8 mouse cellular contexts compared by ENCODE assay signal in genomic region chr13:48655637-48656036, GRCm38 (mm10). TPM values are rescaled to one million over a fixed set of nuclear protein-coding genes. Genes with fewer than 3 reads are reported as not detected.
DNase-seq lines count a peak whose midpoint lies in the region; ATAC-seq and TF ChIP-seq lines count a peak whose summit lies in the region.

No protein-coding gene starts in this region.

- H3K4me1 ChIP-seq in heart, adult 2 months (ENCODE audit: control insufficient read depth, insufficient read depth, low read length), result peaks cover 3% of the 10 kb centered on the region
- H3K4me1 ChIP-seq in limb, embryonic 13.5 days, result peaks cover 27% of the 10 kb centered on the region
- H3K4me1 ChIP-seq in neural tube, embryonic 12.5 days, result peaks cover 9% of the 10 kb centered on the region; the same call in 1 of the 2 replicates

- intact Hi-C loops in heart, adult 2 months (cut with DNase I), result loop anchor here (2.0 to 5.0 kb wide), 2 partner anchors 77 to 515 kb away; no protein-coding TSS in a partner anchor

- TF ChIP-seq POLR2A in heart, adult 2 months (IDR thresholded peaks at IDR 0.05; ENCODE audit: insufficient read depth, low read depth, low read length), result no peak

- H3K27me3 ChIP-seq in heart, adult 2 months (ENCODE audit: control insufficient read depth, insufficient read depth, low read length), result peaks cover 20% of the 10 kb centered on the region
- peaks cover 86% of the 10 kb centered on the region for H3K27me3 ChIP-seq in limb, embryonic 13.5 days
- H3K27me3 ChIP-seq in neural tube, embryonic 12.5 days (replicated peaks), result peaks cover 80% of the 10 kb centered on the region

- DNase-seq in 3134 (ENCODE audit: extremely low read depth, insufficient read length, low spot score), result peak; percentile 31
- peak; percentile 60 for DNase-seq in MEL-GATA-1-ER (ENCODE audit: extremely low read depth, low read depth)
- DNase-seq in cerebellum, postnatal 14 days, result peak; percentile 75 to 82
- DNase-seq in heart, adult 2 months, result peak; percentile 43 to 44
- DNase-seq in kidney, adult 8-10 months, result peak; percentile 28 to 54
- no peak for DNase-seq in natural killer cell, adult 2 months (ENCODE audit: low spot score in 2 of 2)

- H3K9ac ChIP-seq in heart, adult 2 months (ENCODE audit: low read depth, low read length), result no peak overlapping the region
- no peak overlapping the region for H3K9ac ChIP-seq in limb, embryonic 13.5 days
- H3K9ac ChIP-seq in neural tube, embryonic 12.5 days, result no peak overlapping the region

- H3K9me3 ChIP-seq in limb, embryonic 13.5 days, result no peaks in the 10 kb centered on the region
- H3K9me3 ChIP-seq in neural tube, embryonic 12.5 days, result no peaks in the 10 kb centered on the region

- 0 out of 2 replicates have a peak overlapping the region, but pooled peaks have one; percentile 7 for H3K4me2 ChIP-seq in limb, embryonic 13.5 days (replicated peaks)
- H3K4me2 ChIP-seq in neural tube, embryonic 12.5 days (replicated peaks), result 0 out of 2 replicates have a peak overlapping the region, but pooled peaks have one; percentile 30

- no peak overlapping the region for H3K4me3 ChIP-seq in heart, adult 2 months
- H3K4me3 ChIP-seq in limb, embryonic 13.5 days, result no peak overlapping the region
- H3K4me3 ChIP-seq in neural tube, embryonic 12.5 days, result no peak overlapping the region

- ATAC-seq in limb, embryonic 13.5 days (ENCODE audit: low FRiP score, low read depth), result 0 out of 2 replicates have a peak, but pooled peaks have one; percentile 34
- peak; percentile 49; the same call in 1 of the 2 replicates for ATAC-seq in neural tube, embryonic 12.5 days (ENCODE audit: low FRiP score, low read depth)

- H3K36me3 ChIP-seq in heart, adult 2 months (ENCODE audit: control insufficient read depth, insufficient read depth, low read length), result no peaks in the 10 kb centered on the region
- no peaks in the 10 kb centered on the region for H3K36me3 ChIP-seq in limb, embryonic 13.5 days
- no peaks in the 10 kb centered on the region for H3K36me3 ChIP-seq in neural tube, embryonic 12.5 days

- no peak overlapping the region for H3K27ac ChIP-seq in heart, adult 2 months
- H3K27ac ChIP-seq in limb, embryonic 13.5 days, result no peak overlapping the region
- H3K27ac ChIP-seq in neural tube, embryonic 12.5 days, result no peak overlapping the region

- WGBS in heart, adult 2 months, result 2% methylated on average over 8 of the region's 8 CpGs
- under 1% methylated on average over 8 of the region's 8 CpGs for WGBS in limb, embryonic 13.5 days
- WGBS in neural tube, embryonic 12.5 days, result 2% methylated on average over 8 of the region's 8 CpGs

- TF ChIP-seq CTCF in heart, adult 2 months (IDR thresholded peaks at IDR 0.05), result peak; percentile 84

- TF ChIP-seq EP300 in heart, adult 2 months (IDR thresholded peaks at IDR 0.05; ENCODE audit: insufficient read depth, low read depth, low read length), result no peak

- no peaks in the 10 kb centered on the region for H3K79me2 ChIP-seq in heart, adult 2 months (replicated peaks; ENCODE audit: control insufficient read depth, insufficient read depth, low read length)

RNA-seq across cellular contexts. Expression of gene Barx1, which starts 7.2 kb away (rescaled TPM):
- total RNA-seq in heart, adult 2 months (2021), result not detected
- 0.14 TPM in 1 of 2 replicates, not detected in the other for polyA plus RNA-seq in heart, adult 2 months (2012; rRNA removed)
- 2.7 and 2.9 TPM in 2 replicates for polyA plus RNA-seq in limb, embryonic 13.5 days (2015; fragmentation: Nextera tagmentation; extraction: Ambion mirVana)
- polyA plus RNA-seq in neural tube, embryonic 12.5 days (2016; fragmentation: Nextera tagmentation; extraction: Ambion mirVana), result 0.14 TPM in 1 of 2 replicates, not detected in the other

RNA-seq across cellular contexts. Expression of gene Ptpdc1, which starts 30.2 kb away (rescaled TPM):
- 1 to 10 TPM; 4.6 to 5.6 TPM for total RNA-seq in heart, adult 2 months (2021)
- polyA plus RNA-seq in heart, adult 2 months (2012; rRNA removed), result 1.7 and 3.2 TPM in 2 replicates
- polyA plus RNA-seq in limb, embryonic 13.5 days (2015; fragmentation: Nextera tagmentation; extraction: Ambion mirVana), result 20.0 and 20.5 TPM in 2 replicates
- 15.5 and 19.1 TPM in 2 replicates for polyA plus RNA-seq in neural tube, embryonic 12.5 days (2016; fragmentation: Nextera tagmentation; extraction: Ambion mirVana)

Comparison
In these comparisons a context has a peak if more than half of its experiments do, and no peak if none do; other contexts are left out.
1. DNase-seq: peak in 3134 (single experiment), MEL-GATA-1-ER (single experiment), cerebellum, postnatal 14 days (2 of 2), heart, adult 2 months (2 of 2) and kidney, adult 8-10 months (2 of 2); none in natural killer cell, adult 2 months (0 of 2).